Mouse (Mus musculus) adrenal gland, adult 8-10 months (tissue): ENCODE results near the gene Hist1h2bp. TPM values are rescaled to one million over a fixed set of nuclear protein-coding genes. Genes with fewer than 3 reads are reported as not detected.
"Not testable (repeated sequence)": the region's sequence is repeated elsewhere in the genome, so short reads cannot be mapped to it uniquely, and the experiment has no call there.

Experiments
- DNase-seq: peaks from one replicate; pipeline ENCODE4 v3.0.0; 2022
- total RNA-seq, 4 experiments: library from RNA; stranded (reverse); gene quantifications; 2 replicates each; pipeline ENCODE4 v1.2.4; 2022

Gene Hist1h2bp
- total RNA-seq, 4 experiments from 2014 or later = 6.0 to 15.5 (median 8.6) TPM

- no peak for DNase-seq
These were observed 3.5 kb upstream of the Hist1h2bp start for GRCm38 (mm10) chr13:21783734-21784161.

- DNase-seq = no peak
These were observed 3.0 kb upstream of the Hist1h2bp start for GRCm38 (mm10) chr13:21784311-21784710.

GRCm38 (mm10) chr13:21786189-21786898 lies 917 bp upstream of the Hist1h2bp start:
- no peak for DNase-seq

GRCm38 (mm10) chr13:21787760-21788593 lies 716 bp downstream of the Hist1h2bp start:
- no peak for DNase-seq

- no peak for DNase-seq
These were observed 2.7 kb downstream of the Hist1h2bp start for GRCm38 (mm10) chr13:21789925-21790324.

- no peak for DNase-seq
These were observed 3.5 kb downstream of the Hist1h2bp start for GRCm38 (mm10) chr13:21790601-21791283.

GRCm38 (mm10) chr13:21795584-21795983 lies 8.3 kb downstream of the Hist1h2bp start:
- DNase-seq = no peak

GRCm38 (mm10) chr13:21797163-21797562 lies 9.9 kb downstream of the Hist1h2bp start:
- not testable (repeated sequence) for DNase-seq

GRCm38 (mm10) chr13:21803058-21803457 lies 15.8 kb downstream of the Hist1h2bp start:
- DNase-seq = not testable (repeated sequence)

- not testable (repeated sequence) for DNase-seq
These were observed 22.8 kb downstream of the Hist1h2bp start, which contains the start of the genes Hist1h2bq and Hist1h2ao for GRCm38 (mm10) chr13:21810073-21810472. TSS of gene Hist1h2bq (minus strand) at chr13:21810197. TSS of gene Hist1h2ao (plus strand) at chr13:21810465.

GRCm38 (mm10) chr13:21811074-21811473 lies 23.8 kb downstream of the Hist1h2bp start:
- not testable (repeated sequence) for DNase-seq

- DNase-seq = peak; percentile 39
These were observed 24.3 kb downstream of the Hist1h2bp start, which contains the start of gene Hist1h4m for GRCm38 (mm10) chr13:21811539-21811938. TSS of gene Hist1h4m (plus strand) at chr13:21811746.

GRCm38 (mm10) chr13:21812092-21812491 lies 24.8 kb downstream of the Hist1h2bp start:
- not testable (repeated sequence) for DNase-seq

GRCm38 (mm10) chr13:21820082-21820890 lies 33.0 kb downstream of the Hist1h2bp start:
- DNase-seq = not testable (repeated sequence)

- DNase-seq = no peak
These were observed 41.2 kb downstream of the Hist1h2bp start for GRCm38 (mm10) chr13:21828511-21828910.

- DNase-seq = no peak
These were observed 43.1 kb downstream of the Hist1h2bp start for GRCm38 (mm10) chr13:21830344-21830743.

GRCm38 (mm10) chr13:21831418-21832394 lies 44.4 kb downstream of the Hist1h2bp start, which contains the start of gene Hist1h4n:
TSS of gene Hist1h4n (minus strand) at chr13:21832196.
- peak; percentile 28 for DNase-seq

- DNase-seq = not testable (repeated sequence)
These were observed 46.2 kb downstream of the Hist1h2bp start, which contains the start of the genes Hist1h2ap and Hist1h2br for GRCm38 (mm10) chr13:21833461-21833860. TSS of gene Hist1h2ap (minus strand) at chr13:21833507. TSS of gene Hist1h2br (plus strand) at chr13:21833743.
